Mouse (Mus musculus): ENCODE data around the gene Kyat1.

Gene Kyat1

DNA sequence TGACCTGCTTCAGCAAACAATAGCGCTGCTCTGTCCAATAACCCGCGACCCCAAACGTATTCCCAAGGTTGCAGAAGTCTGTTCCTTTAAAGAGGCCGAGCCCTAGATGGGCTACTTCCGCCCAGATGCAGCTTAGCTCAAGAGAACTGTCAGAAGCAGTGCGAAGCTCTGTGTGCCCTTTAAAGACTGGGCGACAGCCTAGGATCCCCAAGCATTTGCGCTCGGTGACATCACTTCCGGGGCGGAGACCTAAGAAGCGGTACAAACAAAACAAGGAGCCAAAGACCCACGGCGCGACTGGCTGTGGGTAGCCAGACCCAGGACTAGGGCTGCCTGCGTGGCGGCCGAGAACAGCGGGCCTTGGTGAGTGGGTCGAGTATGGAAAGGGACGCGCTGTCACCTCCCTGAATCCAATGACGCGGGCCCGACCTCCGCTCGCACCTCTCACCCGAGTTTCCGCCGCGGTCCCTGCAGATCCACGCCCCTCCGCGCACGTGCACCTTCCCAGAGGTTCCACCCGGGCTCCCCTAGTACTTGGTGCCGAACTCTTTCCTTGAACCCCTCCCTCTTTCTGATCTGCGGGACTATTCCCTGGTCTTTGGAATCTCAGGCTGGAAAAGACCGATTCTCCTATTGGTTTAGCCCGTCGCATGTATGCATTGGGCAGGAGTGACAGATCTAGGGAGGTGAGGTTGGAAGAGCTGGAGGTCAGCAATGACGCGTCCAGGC lies at the start of gene Kyat1:
TSS of gene Kyat1 (minus strand) at position 219 of the 729 bp plus-strand sequence.
- peak; percentile 89 for DNase-seq (ENCODE audit: low spot score)

DNA sequence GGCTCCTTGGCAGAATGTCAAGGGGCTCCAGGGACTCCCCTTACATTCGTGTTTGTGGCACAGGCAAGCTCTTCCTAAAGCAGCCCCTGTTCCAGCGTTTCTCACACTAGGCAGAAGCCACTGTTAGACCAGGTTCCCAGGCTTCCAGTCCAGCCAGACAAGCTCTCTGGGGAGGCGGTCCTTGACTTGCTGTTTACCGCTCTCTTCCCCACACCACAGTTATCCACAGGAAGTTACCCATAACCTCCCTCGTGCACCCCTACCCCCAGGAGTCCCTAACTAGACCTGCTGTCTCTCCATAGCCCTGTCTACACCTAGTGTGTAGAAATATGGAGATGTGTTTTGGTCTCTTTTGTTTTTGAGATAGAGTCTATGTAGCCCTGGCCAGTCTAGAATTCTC lies 48.2 kb upstream of the Kyat1 start:
- DNase-seq (ENCODE audit: low spot score) = no peak

- DNase-seq (ENCODE audit: low spot score) = no peak
Observed at GRCm38 (mm10) chr2:30252521-30252920, 46.9 kb upstream of the Kyat1 start.

- DNase-seq (ENCODE audit: low spot score) = no peak
Observed at GRCm38 (mm10) chr2:30251417-30252104, 45.9 kb upstream of the Kyat1 start.

DNA sequence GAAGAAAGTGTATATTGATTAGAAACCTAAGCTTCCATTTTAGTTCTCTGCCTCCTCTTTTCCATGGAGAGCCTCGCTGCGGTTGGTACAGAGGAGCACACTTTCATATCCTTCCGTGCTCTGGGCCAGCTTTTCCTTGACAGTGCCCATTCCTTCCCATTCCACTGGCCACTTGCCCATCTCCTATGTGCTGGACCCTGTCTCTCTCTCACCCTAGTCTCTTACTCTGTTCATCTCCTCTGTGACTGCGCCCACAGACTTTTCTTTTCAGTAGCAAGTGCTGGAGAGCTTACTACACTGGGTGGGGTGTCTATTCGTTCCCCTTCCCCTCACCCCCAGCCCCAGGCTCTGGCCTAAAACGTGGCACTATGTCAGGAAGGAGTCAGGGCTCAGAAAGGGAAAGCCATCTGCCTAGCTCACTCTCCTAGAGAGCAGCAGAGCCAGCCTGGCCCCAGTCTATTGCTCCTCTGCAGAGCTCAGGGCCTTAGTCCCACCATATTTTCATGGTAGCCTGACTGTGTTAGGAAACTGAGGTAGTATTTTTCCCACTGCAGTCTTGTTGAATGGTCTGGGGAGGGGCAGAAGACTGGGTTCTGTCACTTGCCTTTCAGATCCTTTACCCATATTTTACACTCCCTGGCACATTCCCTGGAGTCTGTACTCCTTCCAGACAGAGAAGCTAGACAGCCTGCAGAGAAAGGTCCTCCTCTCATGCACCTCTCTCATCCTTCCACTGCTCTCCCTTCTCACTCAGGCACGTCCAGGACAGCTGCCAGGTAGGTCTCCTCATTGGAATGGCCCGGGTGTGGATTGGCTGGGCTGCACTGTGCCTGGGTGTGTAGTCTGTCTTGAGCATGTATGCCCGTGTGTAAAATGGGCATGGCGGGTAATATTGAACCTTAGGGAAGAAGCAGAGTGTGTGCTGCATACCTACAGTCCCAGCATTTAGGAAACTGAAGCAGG lies 44.8 kb upstream of the Kyat1 start:
- DNase-seq (ENCODE audit: low spot score) = no peak

DNA sequence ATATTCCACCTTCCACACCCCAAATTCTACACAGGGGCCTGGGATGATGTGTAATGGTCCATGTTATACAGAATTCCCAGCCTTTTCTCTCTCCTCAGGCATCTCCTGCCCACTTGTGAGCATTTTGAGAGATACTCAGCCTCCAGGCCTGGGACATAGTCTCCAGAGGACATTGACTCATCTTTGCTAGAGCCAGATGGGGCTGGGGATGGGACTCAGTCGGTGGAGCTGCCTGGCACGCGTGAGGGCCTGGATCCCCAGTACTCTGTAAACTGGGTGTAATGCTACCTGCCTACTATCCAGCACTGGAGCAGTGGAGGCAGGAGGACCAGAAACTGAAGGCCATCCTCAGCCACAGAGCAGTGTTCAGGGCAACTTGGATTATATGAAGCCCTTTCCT lies 43.5 kb upstream of the Kyat1 start:
- DNase-seq (ENCODE audit: low spot score) = no peak

DNA sequence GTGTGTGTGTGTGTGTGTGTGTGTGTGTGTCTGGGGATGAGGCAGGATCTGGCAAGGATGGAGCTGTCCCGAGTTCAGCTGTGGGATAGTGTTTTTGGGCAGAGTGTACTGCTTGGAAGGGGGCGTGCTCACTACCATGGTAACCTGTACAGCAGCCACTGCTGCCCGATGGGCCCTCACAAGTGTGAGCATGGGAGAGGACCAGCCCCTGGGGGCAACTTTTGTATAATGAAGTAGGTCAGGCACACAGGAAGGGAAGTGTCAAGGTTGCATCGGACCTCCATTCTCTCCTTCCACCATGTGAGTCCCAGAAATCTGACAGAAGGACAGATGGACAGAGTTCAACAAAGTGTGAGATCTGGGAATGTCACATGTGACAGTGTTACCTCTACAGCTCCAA lies 42.0 kb upstream of the Kyat1 start:
- DNase-seq (ENCODE audit: low spot score) = no peak

DNA sequence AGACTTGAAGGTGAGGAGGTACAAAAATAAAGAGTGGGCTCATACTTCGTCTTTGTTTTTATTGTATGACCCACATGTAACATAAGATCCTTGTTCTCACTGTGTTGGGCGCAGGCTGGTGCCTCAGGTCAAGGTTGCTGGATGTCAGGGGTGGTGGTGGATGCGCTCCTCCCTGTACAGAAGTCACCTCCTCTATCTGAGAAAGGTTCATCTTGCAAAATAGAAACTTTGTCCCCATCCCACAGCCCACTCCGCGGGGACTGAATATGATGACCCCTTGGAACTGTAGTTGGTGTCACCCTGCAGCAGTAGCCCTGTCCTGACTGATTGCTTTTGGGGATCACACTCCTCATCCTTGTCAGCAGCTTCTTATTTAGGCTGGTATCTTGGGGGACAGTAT lies 41.4 kb upstream of the Kyat1 start:
- DNase-seq (ENCODE audit: low spot score) = no peak

DNA sequence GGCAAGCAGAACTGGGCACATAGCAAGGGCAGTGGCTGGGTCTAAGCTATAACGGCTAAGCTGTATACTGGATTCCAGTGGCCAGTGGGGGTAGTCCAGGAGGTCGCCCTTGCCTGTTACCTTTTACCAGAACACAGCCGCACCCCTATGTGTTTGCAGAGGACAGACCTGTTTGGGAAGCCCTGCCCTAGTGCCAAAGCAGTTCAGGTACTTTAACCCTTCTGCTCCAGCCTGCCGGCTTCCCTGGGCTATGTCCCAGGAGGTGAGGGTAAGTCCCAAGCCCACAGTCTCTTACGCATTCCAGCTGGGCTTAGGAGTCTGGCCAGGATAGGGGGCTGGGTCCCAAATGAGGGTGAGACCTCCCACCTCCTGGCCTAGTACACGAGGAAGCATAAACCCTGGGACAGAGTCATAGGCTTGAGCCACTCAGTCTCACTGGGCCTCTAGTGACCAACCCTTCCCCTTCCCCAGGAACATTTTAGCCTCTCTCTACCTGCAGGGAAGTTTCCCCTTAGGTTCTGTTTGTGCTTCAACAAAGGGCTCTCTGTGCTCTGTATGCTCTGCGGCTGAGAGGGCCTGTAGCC lies 39.0 kb upstream of the Kyat1 start:
- DNase-seq (ENCODE audit: low spot score) = no peak

DNA sequence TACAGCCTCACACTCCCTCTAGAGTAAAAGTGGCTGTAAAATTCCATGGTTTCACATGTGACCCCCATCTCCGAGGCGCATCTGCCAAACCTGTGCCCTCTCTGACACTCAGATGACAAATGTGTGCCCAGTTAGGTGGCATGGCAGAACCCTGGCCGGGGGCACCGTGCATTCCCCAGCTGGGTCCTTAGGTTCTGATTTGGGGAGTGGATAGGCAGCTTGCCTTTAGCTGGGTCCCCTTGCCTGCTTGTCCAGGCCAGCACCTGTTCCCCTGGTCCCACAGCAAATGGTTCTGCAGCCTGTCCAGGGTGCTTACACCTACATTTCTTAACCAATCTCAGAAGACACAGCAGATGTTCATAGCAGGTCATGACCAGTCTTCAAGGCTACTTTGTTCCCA lies 37.7 kb upstream of the Kyat1 start:
- DNase-seq (ENCODE audit: low spot score) = no peak

- DNase-seq (ENCODE audit: low spot score) = no peak
Observed at GRCm38 (mm10) chr2:30242509-30242908, 36.9 kb upstream of the Kyat1 start.

GRCm38 (mm10) chr2:30240267-30240666 lies 34.6 kb upstream of the Kyat1 start, which contains the start of gene Gm28035:
Gene Gm28035 (plus strand): TSS chr2:30240567.
- no peak for DNase-seq (ENCODE audit: low spot score)

DNA sequence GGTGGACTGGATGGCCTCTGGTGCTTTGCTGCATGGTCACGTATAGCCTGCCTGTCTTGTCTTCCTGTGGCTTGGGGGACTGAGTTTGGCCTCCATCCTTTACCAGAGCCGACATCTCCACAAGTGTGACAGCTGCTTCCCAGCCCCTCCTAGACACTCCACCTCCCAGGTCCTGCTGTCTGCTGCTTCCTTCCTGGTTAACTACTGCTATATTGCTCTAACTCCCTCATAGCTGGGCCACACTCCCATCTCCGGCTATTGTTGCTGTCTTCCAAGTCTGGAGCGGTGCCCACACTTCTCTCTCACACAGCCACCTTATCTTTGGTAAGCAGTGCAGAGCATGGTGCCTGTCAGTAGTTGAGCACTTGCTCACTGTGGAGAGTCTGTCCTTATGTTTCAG lies 34.1 kb upstream of the Kyat1 start:
- no peak for DNase-seq (ENCODE audit: low spot score)

GRCm38 (mm10) chr2:30238906-30239465 lies 33.3 kb upstream of the Kyat1 start:
- DNase-seq (ENCODE audit: low spot score) = no peak

DNA sequence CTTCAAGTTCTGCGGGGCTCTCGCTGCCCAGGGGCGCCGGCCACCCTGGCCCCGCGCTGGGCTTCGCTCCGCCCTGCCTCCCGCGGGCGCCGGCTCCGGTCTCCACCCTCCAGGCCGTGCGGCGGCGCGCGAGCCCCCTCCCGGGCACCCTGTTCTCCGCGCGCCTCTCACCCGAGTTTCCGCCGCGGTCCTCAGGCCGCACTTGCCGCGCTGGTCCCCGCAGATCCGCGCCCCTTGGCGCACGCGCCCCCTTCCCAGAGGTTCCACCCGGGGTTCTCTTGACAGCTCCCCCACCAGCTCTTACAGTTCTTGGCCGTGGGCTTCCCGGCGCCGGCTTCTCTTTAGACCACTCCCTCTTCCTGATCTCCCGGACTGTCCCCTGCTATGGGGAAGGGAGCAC lies 32.2 kb upstream of the Kyat1 start:
- DNase-seq (ENCODE audit: low spot score) = peak; percentile 64

GRCm38 (mm10) chr2:30237199-30237880 lies 31.7 kb upstream of the Kyat1 start, which contains the start of gene Lrrc8a:
Gene Lrrc8a (plus strand): TSS chr2:30237715.
- peak; percentile 100 for DNase-seq (ENCODE audit: low spot score)

DNA sequence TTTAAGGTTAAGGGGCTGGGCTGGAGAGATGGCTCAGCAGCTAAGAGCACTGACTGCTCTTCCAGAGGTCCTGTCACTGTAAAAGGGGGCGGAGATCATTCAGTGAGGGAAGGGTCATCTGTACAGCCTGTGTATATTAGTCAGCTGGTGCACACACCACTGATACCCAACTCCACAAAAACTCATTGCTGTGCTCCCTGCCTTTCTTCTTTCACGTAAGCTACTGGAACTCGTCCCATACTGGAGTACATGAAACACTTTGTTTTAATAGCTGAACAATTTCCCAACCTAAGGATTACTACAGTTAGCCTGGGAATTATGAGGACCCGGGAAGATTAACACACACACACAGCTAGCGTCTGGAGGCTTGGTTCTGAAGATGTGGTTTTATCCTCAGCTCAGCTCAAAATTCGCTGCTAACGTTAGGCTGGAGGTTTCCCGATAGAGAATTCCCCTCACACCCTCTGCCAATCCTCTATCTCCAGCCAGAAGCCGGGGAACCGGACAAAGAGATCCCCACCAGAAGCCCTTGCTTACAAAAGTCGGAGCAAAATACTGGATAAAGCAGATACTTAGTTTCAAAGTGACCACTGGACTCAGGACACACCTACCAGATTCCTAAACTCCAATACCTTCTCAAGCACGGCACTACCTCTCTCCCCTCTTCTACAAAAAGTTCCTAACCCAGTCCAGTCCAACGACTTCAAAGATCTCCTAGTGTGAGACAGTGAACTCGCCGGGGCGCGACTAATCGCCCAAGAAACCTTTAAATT lies 31.0 kb upstream of the Kyat1 start:
- no peak for DNase-seq (ENCODE audit: low spot score)

DNA sequence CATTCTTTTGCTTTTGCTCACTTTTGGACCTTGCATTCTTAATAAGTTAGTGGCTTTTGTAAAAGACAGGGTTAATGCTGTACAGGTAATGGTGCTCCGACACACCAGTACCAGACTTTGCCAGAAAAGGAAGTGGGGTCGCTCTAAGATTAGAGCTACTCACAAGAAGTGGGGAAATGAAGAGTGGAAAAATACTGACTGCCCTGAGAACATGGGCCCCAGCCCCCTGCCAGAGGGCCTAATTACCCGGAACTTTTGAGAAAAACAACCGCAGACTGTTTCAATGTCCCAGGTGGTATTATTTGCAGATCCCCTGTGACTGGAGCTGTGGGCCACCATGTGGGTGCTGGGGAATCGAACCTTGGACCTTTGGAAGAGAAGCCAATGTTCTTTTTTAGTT lies 29.9 kb upstream of the Kyat1 start:
- no peak for DNase-seq (ENCODE audit: low spot score)

- no peak for DNase-seq (ENCODE audit: low spot score)
Observed at GRCm38 (mm10) chr2:30216293-30216692, 10.6 kb upstream of the Kyat1 start.

DNA sequence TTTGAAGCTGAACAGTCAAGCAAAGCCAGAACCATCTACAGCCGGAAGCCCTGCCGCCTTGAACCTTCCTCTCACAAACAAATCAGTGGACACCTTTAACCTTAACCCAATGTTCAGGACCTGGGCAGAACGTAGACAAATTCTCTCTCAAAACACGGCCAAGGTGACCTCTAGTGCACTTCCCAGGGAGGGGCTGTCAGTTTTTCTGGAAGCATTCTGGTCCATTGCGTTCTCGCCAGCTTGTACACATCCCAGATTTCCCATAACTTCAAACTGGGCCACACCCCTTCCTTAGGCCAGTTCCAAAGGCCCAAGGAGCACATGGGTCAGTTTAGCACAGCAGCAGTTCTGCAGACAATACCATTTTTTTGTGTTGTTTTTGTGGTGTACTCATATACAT lies 9.8 kb upstream of the Kyat1 start:
- no peak for DNase-seq (ENCODE audit: low spot score)
